Comparison of ENCODE assay signal across 10 mouse cellular contexts in genomic region chr4:148384251-148385230, GRCm38 (mm10).
A peak's percentile ranks its signal among the peaks of the same experiment; 100 is the strongest.
DNase-seq lines count a peak whose midpoint lies in the region; ATAC-seq and TF ChIP-seq lines count a peak whose summit lies in the region.
"Had no signal": no experiment of that assay in that cellular context is flagged by ENCODE, and none has a peak within 500 bp of the region (broad histone marks: within the 10 kb centered on the region; RNA-seq: fewer than 3 reads in every experiment).

No protein-coding gene starts in this region.

- no peaks in the 10 kb centered on the region for H3K9me3 ChIP-seq in midbrain, embryonic 11.5 days (ENCODE audit: control insufficient read depth, low read length)
- H3K9me3 ChIP-seq: embryonic facial prominence, embryonic 15.5 days; stomach, embryonic 15.5 days had no signal

- peak; percentile 50 for DNase-seq in cerebellum, adult 11-12 months
- DNase-seq in layer of hippocampus, adult 11-12 months (ENCODE audit: low spot score) = peak; percentile 74
- DNase-seq in midbrain, embryonic 11.5 days (ENCODE audit: low spot score, missing footprints) = peak; percentile 95
- peak; percentile 72 for DNase-seq in right cerebral cortex, postnatal 4 days
- no peak for DNase-seq in gastrocnemius, postnatal 36 days
- no peak for DNase-seq in lung, adult 2 months
- no peak for DNase-seq in adrenal gland, postnatal 14 days

- WGBS in midbrain, embryonic 11.5 days = 10% methylated on average over 20 of the region's 20 CpGs
- WGBS in lung, adult 2 months = 36% methylated on average over 20 of the region's 20 CpGs

- H3K4me3 ChIP-seq in midbrain, embryonic 11.5 days (ENCODE audit: low read depth, low read length) = no peak overlapping the region
- H3K4me3 ChIP-seq in lung, adult 2 months (replicated peaks; ENCODE audit: extremely low read depth, low read depth, low read length) = no peak overlapping the region
- H3K4me3 ChIP-seq: embryonic facial prominence, embryonic 15.5 days; stomach, embryonic 15.5 days had no signal

- TF ChIP-seq CTCF in lung, adult 2 months (IDR thresholded peaks at IDR 0.05; ENCODE audit: insufficient read depth, low read length) = no peak

- intact Hi-C loops in gastrocnemius, postnatal 36 days (cut with DNase I) = no loop called here

- H3K27me3 ChIP-seq in midbrain, embryonic 11.5 days (ENCODE audit: control insufficient read depth, insufficient read depth, low read length) = no peaks in the 10 kb centered on the region
- H3K27me3 ChIP-seq: embryonic facial prominence, embryonic 15.5 days; stomach, embryonic 15.5 days had no signal

- H3K4me2 ChIP-seq in midbrain, embryonic 11.5 days = peak overlapping the region; percentile 14; the same call in 1 of the 2 replicates
- H3K4me2 ChIP-seq: embryonic facial prominence, embryonic 15.5 days; stomach, embryonic 15.5 days had no signal

- peak overlapping the region; percentile 86 for H3K27ac ChIP-seq in midbrain, embryonic 11.5 days (ENCODE audit: low read depth, low read length)
- H3K27ac ChIP-seq: embryonic facial prominence, embryonic 15.5 days; stomach, embryonic 15.5 days had no signal

- no peak for TF ChIP-seq POLR2A in lung, adult 2 months (IDR thresholded peaks at IDR 0.05; ENCODE audit: borderline replicate concordance, extremely low read depth, low read depth, low read length)

- no peak overlapping the region for H3K9ac ChIP-seq in midbrain, embryonic 11.5 days (ENCODE audit: low read length)
- H3K9ac ChIP-seq: embryonic facial prominence, embryonic 15.5 days; stomach, embryonic 15.5 days had no signal

- ATAC-seq in cerebellum, adult (ENCODE audit: insufficient number of reproducible peaks, low FRiP score, low TSS enrichment) = no peak
- peak; percentile 94 for ATAC-seq in midbrain, embryonic 11.5 days (ENCODE audit: low FRiP score)

- no peaks in the 10 kb centered on the region for H3K36me3 ChIP-seq in midbrain, embryonic 11.5 days (ENCODE audit: control insufficient read depth, insufficient read depth, low read length)
- H3K36me3 ChIP-seq: embryonic facial prominence, embryonic 15.5 days; stomach, embryonic 15.5 days had no signal

- peaks cover 32% of the 10 kb centered on the region for H3K4me1 ChIP-seq in midbrain, embryonic 11.5 days (ENCODE audit: control insufficient read depth, insufficient read depth, low read length)
- H3K4me1 ChIP-seq in lung, adult 2 months (ENCODE audit: control insufficient read depth, insufficient read depth, low read length) = no peaks in the 10 kb centered on the region
- H3K4me1 ChIP-seq: embryonic facial prominence, embryonic 15.5 days; stomach, embryonic 15.5 days had no signal

Comparison
In these comparisons a context has a peak if more than half of its experiments do, and no peak if none do; other contexts are left out.
1. DNase-seq: peak in cerebellum, adult 11-12 months (single experiment), layer of hippocampus, adult 11-12 months (single experiment), midbrain, embryonic 11.5 days (single experiment) and right cerebral cortex, postnatal 4 days (single experiment); none in gastrocnemius, postnatal 36 days (0 of 2), lung, adult 2 months (single experiment) and adrenal gland, postnatal 14 days (single experiment).